Mouse (Mus musculus): ENCODE results near the gene Dcbld2.
"Not testable (repeated sequence)": the region's sequence is repeated elsewhere in the genome, so short reads cannot be mapped to it uniquely, and the experiment has no call there.

Gene Dcbld2

GRCm38 (mm10) chr16:58450648-58451047 is 42.4 kb downstream of the Dcbld2 start:
- DNase-seq (ENCODE audit: low read depth, low spot score) = no peak

DNA sequence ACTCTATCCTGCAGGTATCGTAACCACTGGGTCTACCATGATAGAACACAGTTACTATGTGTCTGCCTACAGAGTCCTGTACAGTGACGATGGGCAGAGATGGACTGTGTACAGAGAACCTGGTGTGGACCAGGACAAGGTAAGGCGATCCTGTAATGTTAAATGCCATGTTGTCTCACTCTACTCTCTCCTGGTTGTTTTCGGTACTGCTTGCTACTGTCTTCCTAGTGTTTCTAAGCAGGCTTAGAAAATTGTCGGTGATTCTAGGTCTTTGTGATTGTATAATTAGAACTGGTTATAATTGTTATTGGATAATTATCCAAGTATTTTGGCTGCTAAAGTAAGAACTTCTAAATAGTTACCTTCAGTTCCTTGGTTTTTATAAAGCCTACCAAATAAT is 43.4 kb downstream of the Dcbld2 start:
- no peak for DNase-seq (ENCODE audit: low read depth, low spot score)

- no peak for DNase-seq (ENCODE audit: low read depth, low spot score)
These were observed 44.9 kb downstream of the Dcbld2 start for GRCm38 (mm10) chr16:58453138-58453537.

- no peak for DNase-seq (ENCODE audit: low read depth, low spot score)
These were observed 45.6 kb downstream of the Dcbld2 start for GRCm38 (mm10) chr16:58453820-58454219.

DNA sequence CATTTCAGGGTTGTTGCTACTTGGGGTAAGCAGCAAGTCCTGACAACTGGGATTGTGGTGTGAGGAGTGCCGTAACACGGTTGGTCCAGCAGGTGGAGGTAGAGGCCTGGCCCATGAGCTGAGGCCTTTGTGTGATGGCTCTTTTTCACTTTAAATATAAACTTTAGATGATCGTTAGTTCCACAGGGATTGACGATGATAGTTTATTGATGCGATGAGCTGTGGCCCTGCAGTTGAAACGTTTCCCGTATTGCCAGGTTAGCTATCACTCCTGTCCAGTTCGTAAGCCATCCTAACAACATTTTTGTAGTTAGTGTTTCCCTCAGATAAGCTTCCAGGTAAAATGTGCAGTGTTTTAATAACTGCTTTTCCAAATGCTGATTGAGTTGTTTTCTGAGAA is 46.4 kb downstream of the Dcbld2 start:
- peak; percentile 54 for DNase-seq (ENCODE audit: low read depth, low spot score)

DNA sequence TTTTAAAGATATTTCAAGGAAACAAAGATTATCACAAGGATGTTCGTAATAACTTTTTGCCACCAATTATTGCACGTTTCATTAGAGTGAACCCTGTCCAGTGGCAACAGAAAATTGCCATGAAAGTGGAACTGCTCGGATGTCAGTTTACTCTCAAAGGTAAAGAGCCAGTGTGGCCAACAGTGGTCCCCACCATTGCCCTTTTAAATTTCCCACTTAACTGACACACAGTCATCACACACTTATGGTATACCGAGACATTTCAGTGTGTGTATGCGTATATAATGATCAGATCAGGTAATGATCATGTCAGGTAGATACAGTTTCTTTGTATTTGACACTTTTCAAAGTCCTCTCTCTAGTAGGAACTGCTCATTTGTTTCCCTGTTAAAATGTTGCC is 46.9 kb downstream of the Dcbld2 start:
- no peak for DNase-seq (ENCODE audit: low read depth, low spot score)

DNA sequence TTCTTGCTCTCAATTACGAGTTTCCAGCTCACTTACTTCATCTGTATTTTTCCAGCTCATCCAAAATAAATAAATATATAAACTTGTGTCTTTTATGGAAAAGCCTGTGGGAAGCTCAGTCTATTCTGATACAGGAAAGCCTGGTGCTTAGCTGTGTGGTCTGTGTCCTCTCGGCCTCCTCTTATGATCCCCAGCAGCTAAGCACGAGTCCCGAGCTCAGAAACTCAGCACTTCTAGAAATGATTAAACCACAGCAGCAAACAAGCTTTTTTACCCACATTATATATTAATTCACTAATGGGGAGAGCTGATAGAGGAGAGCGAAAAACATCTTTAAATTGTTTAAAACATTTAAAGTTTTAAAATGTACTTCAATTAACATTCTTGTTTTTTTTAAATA is 48.2 kb downstream of the Dcbld2 start:
- DNase-seq (ENCODE audit: low read depth, low spot score) = no peak

- DNase-seq (ENCODE audit: low read depth, low spot score) = no peak
These were observed 48.7 kb downstream of the Dcbld2 start for GRCm38 (mm10) chr16:58456991-58457390.

DNA sequence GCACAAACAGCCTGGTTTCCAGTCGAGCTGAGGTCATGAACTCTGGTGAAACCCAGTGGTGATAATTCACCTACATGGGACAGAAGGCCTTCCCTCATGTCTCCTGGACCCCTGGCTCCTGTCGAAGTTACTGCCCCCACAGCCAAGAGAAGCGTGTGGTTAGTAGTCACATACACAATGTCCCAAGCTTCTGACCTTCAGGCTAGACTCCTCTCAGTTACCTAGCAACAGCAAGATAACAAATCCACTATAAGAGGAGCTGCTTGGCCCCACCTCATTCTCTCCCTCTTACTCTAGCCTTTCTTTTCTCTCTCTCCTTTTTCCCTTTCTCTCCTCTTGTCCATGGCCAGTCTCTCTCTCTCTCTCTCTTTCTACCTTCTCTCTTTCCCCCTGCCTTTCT is 51.7 kb downstream of the Dcbld2 start:
- DNase-seq (ENCODE audit: low read depth, low spot score) = not testable (repeated sequence)

DNA sequence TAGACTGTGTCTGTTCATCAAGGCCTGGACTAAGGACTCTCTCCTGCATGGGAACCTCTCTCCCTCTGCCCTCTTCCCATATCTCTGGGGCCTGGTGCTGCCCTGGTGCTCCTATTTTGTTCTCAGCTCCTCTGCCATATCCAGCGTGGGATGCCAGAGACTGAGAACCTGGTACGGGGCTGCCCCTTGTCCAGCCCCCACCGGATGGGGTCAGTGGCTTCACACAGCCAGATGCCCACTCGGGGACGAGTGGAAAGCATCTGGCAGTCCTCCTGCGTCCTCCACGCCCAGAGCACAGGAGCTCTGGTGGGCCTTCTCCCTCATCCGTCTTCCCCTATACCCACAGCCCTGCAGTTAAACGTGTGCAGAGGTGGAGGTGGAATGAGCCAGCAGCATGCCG is 52.1 kb downstream of the Dcbld2 start:
- DNase-seq (ENCODE audit: low read depth, low spot score) = no peak

DNA sequence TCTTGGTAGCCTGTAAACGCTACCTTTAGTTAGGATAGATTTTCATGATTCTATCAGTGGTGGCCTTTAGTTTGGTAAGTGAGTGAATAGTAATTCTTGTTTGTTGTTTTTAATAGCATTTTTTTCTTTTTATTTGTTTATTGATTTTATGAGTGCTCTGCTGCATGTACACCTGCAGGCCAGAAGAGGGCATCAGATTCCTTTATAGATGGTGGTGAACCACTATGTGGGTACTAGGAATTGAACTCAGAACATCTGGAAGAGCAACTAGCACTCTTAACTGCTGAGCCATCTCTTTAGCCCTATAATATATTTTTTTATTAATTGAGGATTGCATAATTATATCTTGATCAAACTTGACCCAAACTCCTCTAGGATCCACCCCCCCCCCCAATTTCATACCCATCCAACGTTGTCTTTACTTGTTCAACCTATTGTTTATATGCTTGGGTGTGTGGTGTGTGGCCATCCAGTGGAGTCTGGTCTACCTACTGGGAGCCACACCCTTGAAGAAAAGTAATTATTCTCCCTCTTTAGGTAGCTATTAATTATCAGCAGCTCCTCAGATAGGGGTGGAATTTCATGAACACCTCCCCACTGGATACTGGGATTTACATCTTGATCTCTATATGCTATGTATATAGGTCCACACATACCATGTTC is 53.7 kb downstream of the Dcbld2 start:
- no peak for DNase-seq (ENCODE audit: low read depth, low spot score)

- DNase-seq (ENCODE audit: low read depth, low spot score) = no peak
These were observed 54.3 kb downstream of the Dcbld2 start for GRCm38 (mm10) chr16:58462519-58462918.

DNA sequence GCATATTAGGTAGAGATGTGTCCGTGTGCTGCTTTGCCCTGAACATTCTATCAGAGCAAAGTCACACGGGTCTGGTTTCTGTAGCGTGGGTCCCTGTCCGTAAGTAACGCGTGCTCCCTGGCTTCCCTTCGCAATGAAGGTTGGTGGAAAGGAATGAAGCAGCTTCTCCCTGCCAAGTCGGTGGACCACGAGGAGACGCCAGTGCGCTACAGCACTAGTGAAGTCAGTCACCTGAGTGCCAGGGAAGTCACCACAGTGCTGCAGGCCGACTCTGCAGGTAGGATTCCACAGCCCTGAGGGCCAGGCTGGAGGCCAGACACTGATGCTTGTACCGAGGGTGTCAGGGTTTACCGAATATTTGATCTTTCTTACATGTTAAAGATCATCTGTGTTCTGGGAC is 55.8 kb downstream of the Dcbld2 start:
- DNase-seq (ENCODE audit: low read depth, low spot score) = no peak

DNA sequence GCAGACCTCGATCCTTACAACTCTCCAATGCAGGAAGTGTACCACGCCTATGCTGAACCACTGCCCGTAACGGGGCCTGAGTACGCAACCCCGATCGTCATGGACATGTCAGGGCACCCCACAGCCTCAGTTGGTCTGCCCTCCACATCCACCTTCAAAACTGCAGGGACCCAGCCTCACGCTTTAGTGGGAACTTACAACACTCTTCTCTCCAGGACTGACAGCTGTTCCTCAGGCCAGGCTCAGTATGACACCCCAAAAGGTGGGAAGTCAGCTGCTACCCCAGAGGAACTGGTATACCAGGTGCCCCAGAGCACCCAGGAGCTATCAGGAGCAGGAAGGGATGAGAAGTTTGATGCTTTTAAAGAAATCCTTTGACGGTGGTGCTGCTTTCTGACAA is 57.2 kb downstream of the Dcbld2 start:
- DNase-seq (ENCODE audit: low read depth, low spot score) = no peak

GRCm38 (mm10) chr16:58470061-58470460 is 61.8 kb downstream of the Dcbld2 start:
- no peak for DNase-seq (ENCODE audit: low read depth, low spot score)

DNA sequence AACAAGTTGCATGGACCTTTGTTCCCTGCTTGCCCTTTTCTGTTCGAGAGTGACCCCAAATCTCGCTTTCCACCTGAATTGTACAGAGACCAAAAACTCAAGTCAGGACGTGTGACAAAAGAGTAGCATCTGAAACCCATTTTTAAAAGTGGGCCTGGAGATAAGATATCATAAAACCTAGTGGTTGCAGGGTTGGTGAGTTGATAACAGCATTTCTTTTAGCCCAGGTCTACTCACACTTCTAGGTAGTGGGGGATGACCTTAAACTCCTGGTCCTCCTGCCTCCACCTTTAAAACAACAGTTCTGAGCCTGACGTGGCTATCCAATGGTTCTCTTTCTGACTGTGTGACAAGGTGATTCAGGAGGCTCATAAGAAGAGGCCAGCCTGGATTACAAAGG is 62.6 kb downstream of the Dcbld2 start:
- DNase-seq (ENCODE audit: low read depth, low spot score) = no peak

GRCm38 (mm10) chr16:58474875-58475274 is 66.6 kb downstream of the Dcbld2 start:
- no peak for DNase-seq (ENCODE audit: low read depth, low spot score)

DNA sequence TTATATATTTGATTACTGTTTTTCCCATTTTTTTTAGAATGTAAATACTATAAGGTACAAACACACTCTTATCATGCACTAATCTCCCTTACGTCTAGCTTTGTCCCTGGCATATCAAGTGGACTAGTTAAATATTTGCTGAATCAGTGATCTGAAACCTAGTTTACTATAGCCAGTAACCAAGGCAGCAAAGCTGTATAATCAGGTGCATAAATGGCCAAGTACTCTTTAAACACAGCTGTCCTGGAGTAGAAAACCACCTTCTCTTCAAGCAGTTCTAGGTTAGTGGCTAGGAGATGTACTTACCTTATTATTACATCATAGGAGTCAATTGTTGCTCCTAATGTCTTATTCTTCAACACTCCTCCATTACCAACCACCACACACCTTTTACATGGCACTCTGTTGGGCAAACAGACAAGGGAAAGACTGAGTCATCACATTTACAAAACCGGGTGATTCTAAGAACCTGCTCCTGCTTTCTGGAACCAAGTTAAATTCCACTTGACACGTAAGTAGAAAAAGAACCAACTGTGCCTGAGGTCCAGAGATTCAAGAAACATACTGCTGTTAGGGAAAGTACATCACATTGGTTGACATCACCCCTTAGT is 67.4 kb downstream of the Dcbld2 start:
- DNase-seq (ENCODE audit: low read depth, low spot score) = no peak

GRCm38 (mm10) chr16:58476363-58476762 is 68.1 kb downstream of the Dcbld2 start:
- peak; percentile 43 for DNase-seq (ENCODE audit: low read depth, low spot score)

- no peak for DNase-seq (ENCODE audit: low read depth, low spot score)
These were observed 71.7 kb downstream of the Dcbld2 start for GRCm38 (mm10) chr16:58479898-58480448.

DNA sequence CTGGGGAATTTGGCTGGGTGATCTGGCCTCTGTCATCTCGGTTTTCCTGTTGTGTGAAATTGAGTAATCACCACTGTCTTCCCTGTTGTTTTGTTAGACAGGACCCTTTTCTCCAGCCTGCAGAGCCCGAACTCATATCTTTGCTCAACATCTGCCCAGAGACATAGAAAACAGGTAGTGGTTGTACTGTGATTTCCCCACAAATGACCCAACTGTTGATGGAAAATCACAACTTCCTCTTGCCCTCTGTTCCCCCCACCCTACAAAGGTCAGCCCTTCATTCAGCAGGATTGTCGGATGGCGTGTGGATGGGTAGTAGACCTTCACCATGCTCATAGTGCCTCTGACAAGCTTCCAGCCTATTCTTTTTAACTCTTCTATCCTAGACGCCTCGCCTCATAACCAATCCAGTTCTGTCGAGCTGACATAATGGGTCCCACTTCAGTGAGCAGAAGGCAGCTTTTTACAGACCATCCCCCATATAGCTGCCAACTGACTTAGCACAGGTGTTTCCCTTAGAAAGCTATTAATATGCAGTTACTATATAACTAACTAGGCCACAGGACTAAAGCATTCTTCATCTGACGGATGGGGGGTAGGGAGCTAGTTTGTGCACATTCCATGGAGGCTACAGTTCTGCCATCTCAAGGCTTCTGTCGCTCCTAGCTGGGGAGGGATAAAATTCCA is 73.1 kb downstream of the Dcbld2 start:
- no peak for DNase-seq (ENCODE audit: low read depth, low spot score)

- no peak for DNase-seq (ENCODE audit: low read depth, low spot score)
These were observed 73.6 kb downstream of the Dcbld2 start for GRCm38 (mm10) chr16:58481906-58482270.

DNA sequence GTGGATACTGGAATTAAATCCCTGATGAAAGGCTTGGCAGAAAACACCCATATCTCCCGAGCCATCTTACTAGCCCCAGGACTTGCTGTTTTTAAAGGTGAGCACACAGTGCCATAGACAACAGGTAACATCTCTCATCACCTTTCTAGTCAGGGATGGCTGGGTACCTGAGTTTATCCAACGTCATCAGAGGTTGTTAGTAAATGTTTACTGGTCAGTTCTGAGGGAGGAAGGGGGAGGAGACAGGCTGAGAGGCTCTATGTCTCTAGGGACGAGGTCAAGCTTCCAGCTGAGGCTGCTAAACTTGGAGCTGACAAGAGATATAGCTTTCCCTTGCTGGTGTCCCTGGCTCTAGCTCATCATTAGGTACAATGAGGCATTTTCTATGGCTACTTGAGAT is 74.1 kb downstream of the Dcbld2 start:
- no peak for DNase-seq (ENCODE audit: low read depth, low spot score)

Data from R1 (cell line).